Mouse (Mus musculus) cerebellum, postnatal 4 days (tissue): ENCODE measurements at regions not wholly inside any gene's neighbourhood (a gene's known extent, or its start where the extent isn't known, plus 50 kb on each side); places are given as distances from the start of the nearest gene placed in this dataset.

Experiments used
- DNase-seq, 2 experiments: peaks; one replicate each; pipeline ENCODE4 v3.0.0; 2022; ENCODE audit warnings: low spot score in 2 of 2, mixed read lengths in 1 of 2

GRCm38 (mm10) chr10:44589352-44589751, 61.1 kb upstream of the Prdm1 start:
- DNase-seq: no peak

DNA sequence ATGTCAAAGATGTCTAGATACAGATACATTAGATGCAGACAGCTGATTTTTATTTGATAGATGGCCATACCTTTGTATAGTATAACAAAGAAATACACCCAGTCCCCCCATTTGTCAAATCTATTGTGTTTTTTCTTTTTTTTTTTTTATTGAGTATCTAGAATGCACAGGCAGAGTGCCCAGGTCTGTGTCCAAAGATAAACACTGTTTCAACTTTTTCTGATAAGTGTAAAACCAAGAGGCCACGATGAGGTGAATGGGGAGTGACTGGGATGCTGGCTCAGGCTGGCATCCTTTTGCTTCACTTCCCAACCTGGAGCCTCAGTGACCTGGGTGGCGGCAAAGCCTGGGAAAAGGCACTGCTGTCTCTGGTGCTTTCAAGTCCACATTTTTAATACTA, 54.4 kb upstream of the Prdm1 start:
- no peak for DNase-seq
